Mouse (Mus musculus) myocyte (in vitro differentiated cells): ENCODE measurements around the gene Prkn.

Experiments
- MYOG ChIP-seq, 3 experiments: IDR thresholded peaks; one replicate each; pipeline ENCODE4 v1.6.1; 2011; ENCODE audit warnings: control low read depth in 2 of 3, low read depth in 2 of 3, mild to moderate bottlenecking in 2 of 3; ENCODE audit not compliant: insufficient read length in 2 of 3, control insufficient read depth in 1 of 3, insufficient read depth in 1 of 3
- SRF ChIP-seq: IDR thresholded peaks from one replicate; pipeline ENCODE4 v1.6.1; 2011; ENCODE audit warnings: low read depth; ENCODE audit not compliant: control insufficient read depth, insufficient read length

DNA sequence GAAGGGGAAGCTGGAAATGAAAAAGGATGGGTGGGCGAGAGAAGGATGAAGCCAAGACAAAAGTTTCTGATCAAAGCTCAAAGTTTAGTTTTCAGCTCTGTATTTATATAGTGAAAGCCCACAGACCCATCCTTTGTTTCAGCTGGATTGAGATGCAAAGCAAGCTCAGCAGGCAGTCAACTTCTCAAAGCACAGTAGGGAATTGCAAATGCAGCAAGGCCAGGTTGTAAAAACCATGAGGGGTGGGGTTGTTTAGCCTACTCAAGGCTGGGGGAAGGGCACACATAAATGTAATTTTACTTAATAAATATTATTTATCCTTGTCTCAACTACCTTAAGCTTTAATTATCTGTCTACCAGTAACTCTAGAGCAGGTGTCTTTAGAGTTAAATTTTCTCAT is 693.7 kb downstream of the Prkn start:
- TF ChIP-seq SRF (no peak), MYOG (IDR thresholded peaks at IDR 0.05; ENCODE audit: control insufficient read depth in 1 of 3, insufficient read depth in 1 of 3, insufficient read length in 2 of 3, low read depth in 2 of 3) (no peak)
